Mouse (Mus musculus) hindbrain, postnatal 0 days (tissue): Measurements from ENCODE around the gene Ttc24. TPM values are rescaled to one million over a fixed set of nuclear protein-coding genes. Genes with fewer than 3 reads are reported as not detected.

Experiments used
- ATAC-seq: fragments of 200-750 bp; cut with Nextera tagmentation; 2 replicates; pipeline ENCODE4 v1.8.0; 2017; ENCODE audit warnings: mild to moderate bottlenecking, moderate TSS enrichment, moderate library complexity
- DNase-seq: peaks from one replicate; pipeline ENCODE4 v3.0.0-alpha.2; 2015; ENCODE audit warnings: low spot score
- H3K27ac ChIP-seq: fragments of 300-500 bp; sonication (generic); 2 replicates; pipeline ENCODE4 v1.5.1; 2014; ENCODE audit warnings: mild to moderate bottlenecking
- H3K27me3 ChIP-seq: fragments of 300-500 bp; sonication (generic); 2 replicates; pipeline ENCODE4 v1.6.1; 2014; ENCODE audit warnings: low read length, mixed read lengths; ENCODE audit not compliant: insufficient read depth
- H3K36me3 ChIP-seq: fragments of 300-500 bp; sonication (generic); 2 replicates; pipeline ENCODE4 v1.6.1; 2014; ENCODE audit warnings: low read length, mixed read lengths; ENCODE audit not compliant: insufficient read depth
- H3K4me1 ChIP-seq: fragments of 300-500 bp; sonication (generic); 2 replicates; pipeline ENCODE4 v1.6.1; 2014; ENCODE audit warnings: antibody characterized with exemption, low read length, mixed read lengths; ENCODE audit not compliant: insufficient read depth
- H3K4me2 ChIP-seq: fragments of 300-500 bp; sonication (generic); 2 replicates; pipeline ENCODE4 v1.6.1; 2014; ENCODE audit warnings: low read depth, mild to moderate bottlenecking, low read length, moderate library complexity, mixed read lengths
- H3K4me3 ChIP-seq: fragments of 300-500 bp; sonication (generic); 2 replicates; pipeline ENCODE4 v1.5.1; 2014; ENCODE audit warnings: low read length
- H3K9ac ChIP-seq: fragments of 300-500 bp; sonication (generic); replicated peaks from 2 replicates; pipeline ENCODE4 v1.6.1; 2014; ENCODE audit warnings: mild to moderate bottlenecking, low read length, moderate library complexity, mixed read lengths
- H3K9me3 ChIP-seq: fragments of 300-500 bp; sonication (generic); 2 replicates; pipeline ENCODE4 v1.6.1; 2016; ENCODE audit warnings: low read length, mixed read lengths
- CTCF ChIP-seq: IDR thresholded peaks from 2 replicates; pipeline ENCODE4 v1.5.1; 2016; ENCODE audit warnings: antibody characterized with exemption, control low read depth, low read depth
- WGBS: fragments of 180-500 bp; shearing (Covaris S2); extraction: QIAGEN DNeasy Blood & Tissue Kit; methylation state at CpG from one replicate; pipeline ENCODE4 v1.1.7; 2014; 5-methylcytosine and 5-hydroxymethylcytosine counted together
- polyA plus RNA-seq: library from polyadenylated mRNA; unstranded; fragments of >200 nt; fragmentation: Nextera tagmentation; extraction: Ambion mirVana; gene quantifications from 2 replicates; pipeline ENCODE4 v1.2.1, GENCODE M21; 2015
- total RNA-seq: library from RNA; depleted of rRNA; stranded (reverse); fragments of >200 nt; gene quantifications from 2 replicates; pipeline ENCODE4 v1.2.3, GENCODE M21; 2014

The Ttc24 gene
- total and polyA plus RNA-seq, 2 experiments from 2014 or later = not detected

DNA sequence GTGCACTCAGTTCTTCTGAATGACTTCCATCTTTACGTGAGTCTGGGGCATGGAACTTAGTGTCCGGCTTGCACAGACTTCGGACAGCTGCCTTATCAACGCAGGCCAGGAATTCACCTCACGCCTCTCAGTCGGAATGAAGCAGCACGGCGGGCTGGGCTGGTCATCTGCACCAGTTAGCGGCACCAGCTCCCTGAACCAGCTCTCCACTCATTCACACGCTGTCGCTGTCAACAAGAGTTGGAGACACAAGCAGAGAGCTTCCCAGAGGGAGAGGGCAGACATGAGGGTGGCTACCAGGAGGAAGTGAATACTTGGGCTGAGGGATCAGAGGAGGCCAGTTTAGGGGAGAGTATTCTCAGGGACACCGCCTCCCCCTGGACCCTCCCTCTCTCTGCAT lies 36.3 kb upstream of the Ttc24 start:
- no peak overlapping the region for H3K4me2 ChIP-seq
- no peaks in the 10 kb centered on the region for H3K9me3 ChIP-seq
- H3K27ac ChIP-seq = no peak overlapping the region
- H3K36me3 ChIP-seq = no peaks in the 10 kb centered on the region
- H3K4me1 ChIP-seq = no peaks in the 10 kb centered on the region
- H3K4me3 ChIP-seq = no peak overlapping the region
- 95% methylated on average over 12 of the region's 12 CpGs for WGBS
- no peak overlapping the region for H3K9ac ChIP-seq
- H3K27me3 ChIP-seq = no peaks in the 10 kb centered on the region
- TF ChIP-seq CTCF = no peak
- no peak for DNase-seq
- ATAC-seq = no peak

DNA sequence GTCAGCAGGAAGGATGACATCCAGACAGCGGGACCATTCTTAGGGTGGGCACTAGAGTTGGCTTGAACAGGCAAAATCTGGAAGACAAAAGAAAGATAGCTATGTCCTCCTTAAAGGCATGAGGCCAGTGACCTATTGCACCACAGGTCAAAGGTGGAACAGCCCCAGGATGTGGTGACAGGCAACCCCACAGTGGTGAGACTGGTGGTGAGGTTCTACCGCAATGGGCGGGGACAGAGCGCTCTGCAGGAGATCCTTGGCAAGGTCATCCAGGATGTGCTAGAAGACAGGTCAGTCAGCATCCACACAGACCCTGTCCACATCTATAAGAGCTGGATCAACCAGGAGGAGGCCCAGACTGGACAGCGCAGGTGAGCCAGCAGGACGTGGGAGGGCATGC lies 31.0 kb upstream of the Ttc24 start:
- DNase-seq (no peak), ATAC-seq (no peak)
- H3K4me2 ChIP-seq = no peak overlapping the region
- TF ChIP-seq CTCF = no peak
- no peaks in the 10 kb centered on the region for H3K27me3 ChIP-seq
- no peaks in the 10 kb centered on the region for H3K36me3 ChIP-seq
- H3K4me1 ChIP-seq = no peaks in the 10 kb centered on the region
- no peak overlapping the region for H3K27ac ChIP-seq
- H3K9me3 ChIP-seq = no peaks in the 10 kb centered on the region
- no peak overlapping the region for H3K9ac ChIP-seq
- WGBS = 92% methylated on average over 6 of the region's 6 CpGs
- H3K4me3 ChIP-seq = no peak overlapping the region

DNA sequence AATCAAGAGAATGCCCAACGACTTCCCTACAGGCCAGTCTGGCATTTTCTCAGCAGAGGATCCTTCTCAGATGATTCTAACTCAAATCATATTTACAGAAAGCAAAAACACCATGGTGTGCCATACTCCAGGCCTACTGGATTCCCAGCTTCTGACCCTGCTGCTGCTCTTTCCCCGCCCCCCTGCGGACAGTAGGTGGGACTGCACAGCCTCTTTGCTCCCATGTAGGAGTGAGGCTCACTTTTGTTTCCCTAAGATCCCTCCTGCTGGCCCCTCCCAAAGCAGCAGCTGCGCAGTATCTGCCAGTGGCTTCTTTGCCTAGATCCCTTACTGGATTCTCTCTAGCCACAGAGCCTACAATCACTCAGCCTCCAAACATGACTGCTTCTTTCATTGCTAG lies 28.0 kb upstream of the Ttc24 start:
- ATAC-seq (no peak), DNase-seq (no peak)
- H3K4me3 ChIP-seq = no peak overlapping the region
- H3K27me3 ChIP-seq = no peaks in the 10 kb centered on the region
- TF ChIP-seq CTCF = no peak
- H3K4me1 ChIP-seq = no peaks in the 10 kb centered on the region
- H3K36me3 ChIP-seq = no peaks in the 10 kb centered on the region
- H3K9ac ChIP-seq = no peak overlapping the region
- H3K4me2 ChIP-seq = no peak overlapping the region
- WGBS = 84% methylated on average over 4 of the region's 4 CpGs
- H3K9me3 ChIP-seq = no peaks in the 10 kb centered on the region
- H3K27ac ChIP-seq = no peak overlapping the region

DNA sequence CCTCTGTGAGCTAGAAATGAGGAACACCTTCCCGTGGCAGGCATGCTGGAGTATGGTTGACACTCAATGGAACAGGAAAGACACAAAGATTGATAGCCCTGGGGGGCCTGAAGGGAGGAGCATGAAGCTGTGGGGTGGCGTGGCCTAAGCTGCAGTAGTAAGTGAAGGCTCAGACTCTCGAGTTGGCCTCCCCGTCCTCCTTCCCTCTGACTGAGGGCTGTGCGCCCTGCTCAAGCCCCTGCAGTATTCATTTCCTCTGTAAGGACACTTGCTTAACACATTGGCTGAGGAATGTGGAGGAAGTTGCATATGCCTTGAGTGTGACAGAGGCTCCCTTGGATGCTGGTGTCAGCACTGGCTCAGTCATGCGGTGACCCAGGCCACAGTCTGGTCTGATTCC lies 24.5 kb upstream of the Ttc24 start:
- DNase-seq (no peak), ATAC-seq (no peak)
- Histone ChIP-seq H3K9me3 (no peaks in the 10 kb centered on the region), H3K27me3 (no peaks in the 10 kb centered on the region), H3K4me2 (no peak overlapping the region), H3K4me1 (no peaks in the 10 kb centered on the region), H3K27ac (no peak overlapping the region), H3K9ac (no peak overlapping the region), H3K36me3 (no peaks in the 10 kb centered on the region), H3K4me3 (no peak overlapping the region)
- 90% methylated on average over 6 of the region's 6 CpGs for WGBS
- TF ChIP-seq CTCF = no peak

DNA sequence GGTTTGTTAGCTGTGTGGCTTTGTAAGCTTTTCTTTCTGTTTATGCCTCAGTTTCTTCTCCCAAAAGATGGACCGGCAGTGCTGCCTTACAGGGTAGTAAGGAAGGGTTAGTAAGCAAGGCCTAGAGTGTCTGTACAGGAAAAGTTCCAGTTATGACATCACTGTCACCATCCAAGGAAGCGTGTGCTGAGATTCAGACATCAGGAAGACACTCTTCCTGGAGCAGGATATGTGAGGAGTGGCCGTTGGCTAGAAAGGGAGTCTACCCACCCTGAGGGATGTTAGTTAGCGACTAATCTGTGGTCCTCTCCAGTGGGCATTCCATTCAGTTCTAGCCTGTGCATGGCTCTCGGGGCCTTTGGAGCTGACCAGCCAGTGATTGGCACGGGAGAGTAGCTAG lies 24.1 kb upstream of the Ttc24 start:
- DNase-seq = no peak
- no peak for TF ChIP-seq CTCF
- Histone ChIP-seq H3K4me1 (no peaks in the 10 kb centered on the region), H3K4me3 (no peak overlapping the region), H3K4me2 (no peak overlapping the region), H3K27ac (no peak overlapping the region), H3K27me3 (no peaks in the 10 kb centered on the region), H3K9ac (no peak overlapping the region), H3K9me3 (no peaks in the 10 kb centered on the region), H3K36me3 (no peaks in the 10 kb centered on the region)
- no peak for ATAC-seq
- WGBS = 89% methylated on average over 6 of the region's 6 CpGs

DNA sequence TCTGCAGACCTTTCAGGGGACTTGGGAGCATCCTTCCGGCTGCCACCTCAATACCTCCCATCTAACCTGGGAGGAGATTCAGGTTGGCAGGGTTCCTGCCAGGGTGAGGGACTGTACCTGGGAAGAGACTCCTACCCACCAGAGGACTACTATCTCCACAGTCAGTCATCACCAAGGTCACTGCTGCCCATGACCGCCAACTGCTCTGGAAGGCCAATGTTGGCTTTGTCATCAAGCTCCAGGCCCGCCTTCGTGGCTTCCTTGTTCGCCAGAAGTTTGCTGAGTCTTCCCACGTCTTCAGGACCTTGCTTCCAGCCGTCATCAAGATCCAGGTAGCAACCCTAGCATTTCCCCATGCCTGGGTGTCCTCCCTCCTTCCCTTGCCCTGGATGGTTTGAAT lies 23.6 kb upstream of the Ttc24 start:
- WGBS = 94% methylated on average over 7 of the region's 7 CpGs
- TF ChIP-seq CTCF = no peak
- H3K4me3 ChIP-seq = no peak overlapping the region
- no peak overlapping the region for H3K27ac ChIP-seq
- DNase-seq (no peak), ATAC-seq (no peak)
- no peaks in the 10 kb centered on the region for H3K4me1 ChIP-seq
- no peaks in the 10 kb centered on the region for H3K36me3 ChIP-seq
- no peak overlapping the region for H3K9ac ChIP-seq
- H3K9me3 ChIP-seq = no peaks in the 10 kb centered on the region
- no peaks in the 10 kb centered on the region for H3K27me3 ChIP-seq
- no peak overlapping the region for H3K4me2 ChIP-seq

DNA sequence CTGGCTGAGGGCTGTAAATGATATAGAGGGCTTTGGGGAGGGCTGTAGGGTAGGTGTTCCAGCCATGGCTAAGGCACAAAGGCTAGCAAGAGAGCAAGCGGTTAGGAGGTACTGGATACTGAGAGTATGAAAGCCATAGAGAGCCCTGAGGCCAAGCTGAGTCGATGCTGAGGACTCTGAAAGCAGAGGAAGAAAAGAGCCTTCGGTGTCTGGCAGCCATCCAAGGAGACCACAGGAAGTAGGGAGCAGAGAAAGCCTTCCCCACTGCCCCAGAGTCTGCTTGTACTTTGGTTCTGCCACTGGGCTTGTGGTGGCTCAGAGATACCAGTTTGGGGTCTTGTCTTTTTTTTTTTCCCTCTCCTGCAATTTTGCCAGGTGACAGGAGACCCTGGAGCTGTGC lies 22.1 kb upstream of the Ttc24 start:
- Histone ChIP-seq H3K9me3 (no peaks in the 10 kb centered on the region), H3K36me3 (no peaks in the 10 kb centered on the region), H3K4me3 (no peak overlapping the region), H3K27ac (0 out of 2 replicates have a peak overlapping the region, but pooled peaks have one; percentile 20), H3K4me1 (no peaks in the 10 kb centered on the region), H3K27me3 (no peaks in the 10 kb centered on the region), H3K4me2 (no peak overlapping the region), H3K9ac (no peak overlapping the region)
- DNase-seq (peak; percentile 51), ATAC-seq (no peak)
- TF ChIP-seq CTCF = no peak
- 45% methylated on average over 3 of the region's 3 CpGs for WGBS

DNA sequence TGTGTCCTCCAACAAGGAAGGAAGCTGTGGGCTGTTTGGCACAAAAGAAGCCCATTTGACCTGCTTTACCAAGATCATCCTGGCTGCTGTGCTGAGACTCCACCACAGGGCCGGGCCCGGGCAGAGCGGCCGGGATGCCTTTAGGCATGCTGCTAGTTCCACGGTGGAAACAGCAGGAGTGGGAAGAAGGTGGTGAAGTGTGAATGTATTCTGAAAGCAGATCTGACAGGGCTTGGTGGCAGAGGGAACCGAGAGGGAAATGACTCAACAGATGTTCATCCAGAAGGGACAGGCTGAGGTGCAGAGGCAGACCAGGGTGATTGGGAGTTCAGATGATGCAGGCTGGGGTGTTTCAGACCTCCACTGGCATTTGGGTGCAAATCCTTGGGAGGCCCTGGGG lies 19.6 kb upstream of the Ttc24 start:
- DNase-seq = no peak
- no peak for ATAC-seq
- H3K4me2 ChIP-seq = no peak overlapping the region
- H3K36me3 ChIP-seq = no peaks in the 10 kb centered on the region
- no peak overlapping the region for H3K27ac ChIP-seq
- no peaks in the 10 kb centered on the region for H3K27me3 ChIP-seq
- no peak overlapping the region for H3K9ac ChIP-seq
- H3K4me3 ChIP-seq = no peak overlapping the region
- 81% methylated on average over 6 of the region's 6 CpGs for WGBS
- no peaks in the 10 kb centered on the region for H3K9me3 ChIP-seq
- no peaks in the 10 kb centered on the region for H3K4me1 ChIP-seq
- no peak for TF ChIP-seq CTCF
